Mouse (Mus musculus) hindbrain, embryonic 12.5 days (tissue): ENCODE measurements around the gene Zc3h7b. TPM values are rescaled to one million over a fixed set of nuclear protein-coding genes. Genes with fewer than 3 reads are reported as not detected.
"Not testable (repeated sequence)": the region's sequence is repeated elsewhere in the genome, so short reads cannot be mapped to it uniquely, and the experiment has no call there.

Experiments used
- ATAC-seq: fragments of 200-750 bp; cut with Nextera tagmentation; 2 replicates; pipeline ENCODE4 v1.8.0; 2017; ENCODE audit warnings: moderate TSS enrichment; ENCODE audit not compliant: low FRiP score
- H3K27ac ChIP-seq: fragments of 300-500 bp; sonication (generic); 2 replicates; pipeline ENCODE4 v1.5.1; 2016; ENCODE audit warnings: mild to moderate bottlenecking
- H3K27me3 ChIP-seq: fragments of 300-500 bp; sonication (generic); 2 replicates; pipeline ENCODE4 v1.6.1; 2016; ENCODE audit warnings: mild to moderate bottlenecking
- H3K36me3 ChIP-seq: fragments of 300-500 bp; sonication (generic); 2 replicates; pipeline ENCODE4 v1.6.1; 2016; ENCODE audit warnings: mild to moderate bottlenecking
- H3K4me1 ChIP-seq: fragments of 300-500 bp; sonication (generic); 2 replicates; pipeline ENCODE4 v1.6.1; 2016
- H3K4me2 ChIP-seq: fragments of 300-500 bp; sonication (generic); replicated peaks from 2 replicates; pipeline ENCODE4 v1.6.1; 2016; ENCODE audit warnings: mild to moderate bottlenecking
- H3K4me3 ChIP-seq: fragments of 300-500 bp; sonication (generic); 2 replicates; pipeline ENCODE4 v1.5.1; 2016; ENCODE audit warnings: mild to moderate bottlenecking
- H3K9ac ChIP-seq: fragments of 300-500 bp; sonication (generic); 2 replicates; pipeline ENCODE4 v1.6.1; 2016; ENCODE audit warnings: mild to moderate bottlenecking, moderate library complexity
- H3K9me3 ChIP-seq: fragments of 300-500 bp; sonication (generic); replicated peaks from 2 replicates; pipeline ENCODE4 v1.6.1; 2016; ENCODE audit warnings: mild to moderate bottlenecking
- WGBS: fragments of 180-500 bp; shearing (Covaris S2); methylation state at CpG from one replicate; pipeline ENCODE4 v1.1.7; 2016; 5-methylcytosine and 5-hydroxymethylcytosine counted together
- polyA plus RNA-seq: library from polyadenylated mRNA; unstranded; fragments of >200 nt; fragmentation: Nextera tagmentation; extraction: Ambion mirVana; gene quantifications from 2 replicates; pipeline ENCODE4 v1.2.1, GENCODE M21; 2016

The Zc3h7b gene
- polyA plus RNA-seq, result 51.6 and 52.1 TPM in 2 replicates

DNA sequence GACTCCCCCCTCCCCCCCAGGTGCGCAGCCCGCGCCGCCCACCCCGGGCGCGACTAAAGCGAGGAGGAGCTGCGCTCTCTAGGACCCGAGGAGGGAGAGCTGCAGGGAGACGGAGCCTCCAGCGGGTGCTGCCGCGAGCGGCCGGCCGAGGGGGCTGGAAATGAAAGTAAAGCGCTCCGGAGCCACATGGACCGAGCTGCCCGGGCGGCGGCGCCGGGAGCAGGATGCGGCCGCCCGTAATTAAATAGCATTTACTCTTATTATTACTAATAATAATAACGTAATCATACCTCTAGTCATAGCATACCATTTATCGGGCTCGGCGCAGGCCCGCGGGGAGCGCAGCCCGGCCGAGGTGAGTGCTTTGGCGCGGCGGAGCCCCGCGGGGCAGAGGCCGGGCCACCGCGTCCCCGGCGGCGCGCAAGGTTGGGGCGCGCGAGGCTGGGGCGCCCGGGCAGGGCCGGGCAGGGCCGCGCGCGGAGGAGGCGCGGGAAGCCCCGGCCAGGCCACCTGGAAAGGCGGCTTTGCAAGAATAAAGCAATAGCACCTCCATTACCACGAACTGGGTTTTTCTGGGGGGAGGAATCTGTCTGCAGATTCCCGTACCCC is at the start of gene Zc3h7b, which contains the start of gene Rangap1:
Gene Zc3h7b, plus strand, starts transcription at position 66 of the 609 bp plus-strand sequence.
Gene Rangap1, minus strand, starts transcription at position 539 of the 609 bp plus-strand sequence.
- peaks cover 19% of the 10 kb centered on the region for H3K4me1 ChIP-seq
- peak; percentile 78 for ATAC-seq
- no peaks in the 10 kb centered on the region for H3K27me3 ChIP-seq
- H3K36me3 ChIP-seq, result no peaks in the 10 kb centered on the region
- H3K4me3 ChIP-seq, result peak within 1 kb of the TSS; percentile 89
- peak within 1 kb of the TSS; percentile 85 for H3K4me2 ChIP-seq
- no peaks in the 10 kb centered on the region for H3K9me3 ChIP-seq
- H3K9ac ChIP-seq, result peak within 1 kb of the TSS; percentile 94
- H3K27ac ChIP-seq, result peak within 1 kb of the TSS; percentile 94
- WGBS, result under 1% methylated on average over 55 of the region's 65 CpGs

DNA sequence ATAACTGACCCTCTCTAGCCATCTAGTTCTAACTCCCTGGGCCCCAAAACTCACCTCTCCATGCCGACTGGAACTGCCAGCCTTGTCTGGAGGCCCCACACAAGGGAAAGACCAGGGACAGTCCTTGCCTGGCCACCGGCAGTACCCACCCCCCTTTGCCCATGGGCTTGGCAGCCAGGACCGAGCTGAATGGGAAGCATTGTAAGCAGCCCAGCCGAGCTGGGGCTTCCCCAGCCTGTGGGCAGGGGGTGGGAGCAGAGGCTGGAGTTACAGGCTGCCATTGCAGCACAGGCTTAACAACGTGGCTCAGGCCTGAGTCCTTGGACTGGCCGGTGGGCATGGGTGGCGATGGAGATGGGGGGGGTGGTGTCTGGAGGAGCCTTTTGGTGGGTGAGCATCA is 47.7 kb upstream of the Zc3h7b start, which contains the start of gene Chadl:
Gene Chadl, minus strand, starts transcription at position 113 of the 400 bp plus-strand sequence.
- Histone ChIP-seq H3K9me3 (no peaks in the 10 kb centered on the region), H3K9ac (0 out of 2 replicates have a peak within 1 kb of the TSS, but pooled peaks have one; percentile 24), H3K36me3 (no peaks in the 10 kb centered on the region), H3K4me1 (peaks cover 15% of the 10 kb centered on the region), H3K4me3 (no peak within 1 kb of the TSS), H3K27me3 (peaks cover 42% of the 10 kb centered on the region), H3K4me2 (peak within 1 kb of the TSS; percentile 6; the same call in 1 of the 2 replicates), H3K27ac (no peak within 1 kb of the TSS)
- 58% methylated on average over 7 of the region's 7 CpGs for WGBS
- no peak for ATAC-seq

DNA sequence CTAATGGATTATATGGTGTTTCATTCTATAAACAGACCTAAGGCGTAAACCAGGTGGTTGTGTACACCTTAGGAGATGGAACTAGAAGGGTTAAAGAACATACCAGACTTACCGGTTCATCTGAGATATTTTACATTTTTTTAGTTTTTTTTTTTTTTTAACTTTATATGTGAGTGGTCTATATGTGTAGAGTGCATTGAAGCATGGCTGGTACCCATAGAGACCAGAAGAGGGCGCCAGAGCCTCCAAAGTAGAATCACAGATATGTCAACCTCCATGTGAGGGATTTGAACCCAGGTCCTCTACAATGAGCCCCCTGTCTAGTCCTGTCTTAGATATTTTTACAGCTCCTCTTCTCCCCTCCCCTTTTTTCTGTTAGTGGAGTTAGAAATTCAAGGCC is 47.0 kb upstream of the Zc3h7b start:
- Histone ChIP-seq H3K4me3 (no peak overlapping the region), H3K9me3 (no peaks in the 10 kb centered on the region), H3K27me3 (peaks cover 35% of the 10 kb centered on the region), H3K36me3 (peaks cover under 1% of the 10 kb centered on the region; the same call in 1 of the 2 replicates), H3K27ac (no peak overlapping the region), H3K4me2 (no peak overlapping the region), H3K4me1 (peaks cover 15% of the 10 kb centered on the region), H3K9ac (no peak overlapping the region)
- 47% methylated on average over 3 of the region's 3 CpGs for WGBS
- ATAC-seq, result no peak

DNA sequence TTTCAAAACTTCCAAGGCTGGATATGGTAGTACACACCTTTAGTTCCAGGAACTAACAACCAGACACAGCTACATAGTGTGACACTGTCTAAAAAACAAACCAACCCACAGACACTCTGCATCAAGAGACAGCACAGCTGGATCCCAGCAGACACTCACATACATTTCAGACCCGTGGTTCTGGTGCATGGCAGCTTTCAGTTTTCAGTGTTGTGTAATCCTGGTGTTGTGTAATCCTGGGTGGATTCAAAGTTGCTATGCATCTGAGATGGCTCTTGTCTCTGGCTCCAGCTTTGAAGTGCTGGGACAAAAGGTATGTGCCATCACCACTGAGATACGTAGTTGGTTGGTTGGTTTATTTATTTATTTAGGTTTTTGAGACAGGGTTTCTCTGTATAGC is 46.3 kb upstream of the Zc3h7b start:
- no peak for ATAC-seq
- 76% methylated on average over 2 of the region's 2 CpGs for WGBS
- Histone ChIP-seq H3K36me3 (peaks cover 7% of the 10 kb centered on the region), H3K4me3 (no peak overlapping the region), H3K27me3 (peaks cover 28% of the 10 kb centered on the region), H3K4me1 (peaks cover 12% of the 10 kb centered on the region), H3K27ac (no peak overlapping the region), H3K9ac (no peak overlapping the region), H3K9me3 (no peaks in the 10 kb centered on the region), H3K4me2 (no peak overlapping the region)

DNA sequence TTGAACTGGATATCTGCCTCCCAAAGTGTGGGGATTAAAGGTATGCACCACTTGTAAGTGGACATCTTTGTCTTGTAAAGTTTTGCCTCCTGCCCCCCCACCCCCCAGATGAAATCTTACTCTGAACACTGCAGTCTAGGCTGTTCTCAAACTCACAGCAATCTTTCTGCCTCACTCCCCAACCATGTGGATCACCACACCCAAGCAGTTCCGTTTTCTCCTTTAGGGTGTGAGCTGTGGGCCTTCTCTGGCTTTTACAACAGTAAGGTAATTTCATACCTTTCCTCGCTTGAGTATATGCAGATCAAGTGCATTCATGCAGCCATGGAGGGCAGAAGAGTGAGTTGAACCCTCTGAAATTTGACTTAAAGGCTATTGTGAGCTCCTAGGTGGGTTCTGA is 44.7 kb upstream of the Zc3h7b start:
- H3K27me3 ChIP-seq, result peaks cover 12% of the 10 kb centered on the region
- no peak overlapping the region for H3K4me3 ChIP-seq
- H3K36me3 ChIP-seq, result peaks cover 23% of the 10 kb centered on the region
- H3K27ac ChIP-seq, result no peak overlapping the region
- WGBS, result 76% methylated on average over 2 of the region's 2 CpGs
- H3K4me2 ChIP-seq, result no peak overlapping the region
- H3K9me3 ChIP-seq, result no peaks in the 10 kb centered on the region
- no peak overlapping the region for H3K9ac ChIP-seq
- H3K4me1 ChIP-seq, result no peaks in the 10 kb centered on the region
- no peak for ATAC-seq

DNA sequence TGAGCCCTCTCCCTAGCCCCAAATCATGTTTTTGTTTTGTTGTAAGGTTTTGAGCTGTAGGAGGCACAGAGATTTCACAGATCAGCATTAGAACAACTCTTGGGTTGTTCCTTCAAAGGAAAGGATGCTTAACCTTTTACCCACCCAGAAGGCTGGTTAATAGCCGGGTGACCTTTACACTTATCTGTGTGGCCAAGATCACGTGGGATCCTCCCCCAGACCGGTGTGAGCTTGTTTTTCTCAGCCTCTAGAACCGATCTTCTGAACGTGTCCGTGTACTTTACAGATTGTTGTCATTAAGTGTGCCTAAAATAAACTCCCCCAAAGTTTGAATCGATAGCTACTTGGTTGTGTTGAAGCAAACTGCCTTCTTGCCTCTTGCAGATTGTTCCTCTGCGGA is 44.3 kb upstream of the Zc3h7b start:
- H3K36me3 ChIP-seq, result peaks cover 28% of the 10 kb centered on the region
- no peaks in the 10 kb centered on the region for H3K9me3 ChIP-seq
- ATAC-seq, result no peak
- H3K4me1 ChIP-seq, result no peaks in the 10 kb centered on the region
- no peak overlapping the region for H3K27ac ChIP-seq
- no peak overlapping the region for H3K9ac ChIP-seq
- no peak overlapping the region for H3K4me2 ChIP-seq
- peaks cover 7% of the 10 kb centered on the region for H3K27me3 ChIP-seq
- 85% methylated on average over 8 of the region's 8 CpGs for WGBS
- no peak overlapping the region for H3K4me3 ChIP-seq

DNA sequence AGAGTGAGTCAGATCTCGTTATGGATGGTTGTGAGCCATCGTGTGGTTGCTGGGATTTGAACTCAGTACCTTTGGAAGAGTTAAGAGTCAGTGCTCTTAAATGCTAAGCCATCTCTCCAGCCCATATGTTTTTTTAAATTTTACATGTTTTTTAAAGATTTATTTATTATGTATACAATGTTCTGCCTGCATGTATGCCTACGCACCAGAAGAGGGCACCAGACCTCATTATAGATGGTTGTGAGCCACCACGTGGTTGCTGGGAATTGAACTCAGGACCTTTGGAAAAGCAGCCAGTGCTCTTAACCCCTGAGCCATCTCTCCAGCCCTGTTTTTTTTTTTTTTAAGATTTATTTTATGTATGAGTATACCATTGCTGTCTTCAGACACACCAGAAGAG is 43.5 kb upstream of the Zc3h7b start:
- not testable (repeated sequence) for H3K9ac ChIP-seq, H3K4me2 ChIP-seq, H3K4me3 ChIP-seq, H3K4me1 ChIP-seq, H3K27ac ChIP-seq, ATAC-seq, H3K27me3 ChIP-seq, H3K9me3 ChIP-seq
- peaks cover 35% of the 10 kb centered on the region for H3K36me3 ChIP-seq
- WGBS, result 83% methylated on average over 4 of the region's 4 CpGs

DNA sequence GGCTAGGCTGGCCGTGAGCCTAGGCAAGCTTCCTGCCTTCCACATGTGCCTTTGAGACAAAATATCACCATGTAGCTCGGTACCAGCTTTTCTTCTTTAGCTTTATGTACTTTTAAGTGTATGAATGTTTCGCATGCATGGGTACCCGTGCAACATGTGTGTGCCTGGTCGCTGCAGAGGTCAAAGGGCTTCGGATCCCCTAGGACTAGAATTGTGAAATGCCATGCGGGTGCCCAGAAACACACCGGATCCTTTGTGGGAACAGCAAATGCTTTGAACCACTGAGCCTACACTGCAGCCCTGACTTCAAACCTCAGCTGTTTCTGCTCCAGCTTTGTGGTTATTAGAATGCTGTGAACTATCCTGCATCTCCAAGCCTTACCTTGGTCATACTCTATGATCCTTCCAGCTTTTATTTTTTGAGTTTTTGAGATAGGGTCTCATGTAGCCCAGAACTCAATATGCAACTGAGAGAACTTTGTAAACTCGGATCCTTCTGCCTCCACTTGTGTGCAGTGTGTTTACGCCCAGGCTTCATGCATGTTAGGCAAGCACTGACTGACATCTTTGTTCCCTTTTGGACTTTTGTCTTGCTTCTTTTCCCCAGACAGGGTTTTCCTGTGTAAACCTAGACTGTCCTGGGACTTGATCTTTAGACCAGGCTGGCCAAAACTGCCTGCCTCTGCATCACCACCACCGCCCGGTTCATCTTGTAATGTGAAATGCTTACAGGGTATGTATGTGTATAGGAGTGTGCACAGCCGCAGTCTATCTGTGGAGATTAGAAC is 42.4 kb upstream of the Zc3h7b start:
- Histone ChIP-seq H3K4me1 (no peaks in the 10 kb centered on the region), H3K9me3 (no peaks in the 10 kb centered on the region), H3K9ac (no peak overlapping the region), H3K4me2 (no peak overlapping the region), H3K27me3 (no peaks in the 10 kb centered on the region), H3K4me3 (no peak overlapping the region), H3K27ac (no peak overlapping the region), H3K36me3 (peaks cover 44% of the 10 kb centered on the region)
- ATAC-seq, result no peak
- 88% methylated on average over 13 of the region's 13 CpGs for WGBS

DNA sequence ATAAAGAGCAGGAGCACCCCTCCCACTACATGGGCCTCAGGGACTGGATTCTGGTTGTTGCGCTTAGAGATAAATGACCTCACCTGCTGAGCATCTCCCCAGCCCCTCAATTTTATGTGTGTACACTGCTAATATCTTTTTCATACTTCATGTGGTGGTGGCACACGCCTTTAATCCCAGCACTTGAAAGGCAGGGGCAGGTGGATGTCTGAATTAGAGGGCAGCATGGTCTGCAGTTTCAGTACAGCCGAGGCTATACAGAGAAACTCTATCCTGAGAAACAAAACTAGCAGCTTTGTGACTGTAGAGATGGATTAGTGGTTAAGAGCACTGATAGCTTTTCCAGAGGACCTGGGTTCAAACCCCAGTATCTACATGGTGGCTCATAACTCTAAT is 41.8 kb upstream of the Zc3h7b start:
- Histone ChIP-seq H3K36me3 (peaks cover 50% of the 10 kb centered on the region), H3K4me1 (no peaks in the 10 kb centered on the region), H3K27me3 (no peaks in the 10 kb centered on the region), H3K4me2 (no peak overlapping the region), H3K9ac (no peak overlapping the region), H3K9me3 (no peaks in the 10 kb centered on the region), H3K4me3 (no peak overlapping the region), H3K27ac (no peak overlapping the region)
- 88% methylated on average over 3 of the region's 3 CpGs for WGBS
- ATAC-seq, result no peak

DNA sequence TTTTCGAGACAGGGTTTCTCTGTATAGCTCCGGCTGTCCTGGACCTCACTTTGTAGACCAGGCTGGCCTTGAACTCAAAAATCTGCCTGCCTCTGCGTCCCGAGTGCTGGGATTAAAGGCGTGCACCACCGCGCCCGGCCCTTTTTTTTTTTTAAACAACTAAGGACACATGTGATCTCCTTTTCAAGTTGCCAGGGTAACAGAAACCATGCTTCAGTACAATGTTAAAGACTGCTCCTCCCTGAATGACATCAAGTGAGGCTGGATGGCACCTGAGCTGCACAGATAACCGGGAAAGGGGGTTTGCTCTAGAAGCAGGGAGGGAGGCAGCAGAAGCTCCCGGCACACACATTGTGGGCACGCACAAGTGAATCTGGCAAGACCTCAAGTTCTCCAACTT is 35.9 kb upstream of the Zc3h7b start:
- Histone ChIP-seq H3K27ac (no peak overlapping the region), H3K4me3 (no peak overlapping the region), H3K4me2 (no peak overlapping the region), H3K9ac (no peak overlapping the region), H3K36me3 (peaks cover 94% of the 10 kb centered on the region), H3K27me3 (no peaks in the 10 kb centered on the region), H3K9me3 (no peaks in the 10 kb centered on the region), H3K4me1 (no peaks in the 10 kb centered on the region)
- 90% methylated on average over 11 of the region's 11 CpGs for WGBS
- ATAC-seq, result no peak

DNA sequence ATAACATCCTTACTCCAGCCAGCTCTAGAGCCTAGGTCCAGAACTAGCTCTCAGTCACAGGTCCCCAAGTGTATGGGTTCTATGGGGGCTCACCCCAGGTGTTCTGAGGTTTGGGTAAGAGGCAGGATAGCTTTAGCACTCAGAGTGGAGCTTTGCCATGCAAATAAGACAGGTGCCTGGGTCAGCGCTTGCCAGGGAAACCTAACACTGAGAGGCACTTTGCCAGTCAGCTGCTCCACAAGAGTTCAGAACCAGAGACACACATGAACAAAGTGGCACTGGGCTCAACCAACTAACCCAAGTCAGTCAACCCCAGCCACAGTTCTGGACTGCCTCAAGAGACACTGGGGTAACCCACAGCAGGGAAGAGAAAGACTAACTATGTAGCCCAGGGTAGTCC is 35.2 kb upstream of the Zc3h7b start:
- H3K27me3 ChIP-seq, result no peaks in the 10 kb centered on the region
- no peak overlapping the region for H3K4me3 ChIP-seq
- no peak overlapping the region for H3K9ac ChIP-seq
- H3K4me1 ChIP-seq, result no peaks in the 10 kb centered on the region
- H3K27ac ChIP-seq, result no peak overlapping the region
- no peak for ATAC-seq
- peaks cover 89% of the 10 kb centered on the region for H3K36me3 ChIP-seq
- H3K9me3 ChIP-seq, result no peaks in the 10 kb centered on the region
- 100% methylated on average over 1 of the region's 1 CpGs for WGBS
- no peak overlapping the region for H3K4me2 ChIP-seq

DNA sequence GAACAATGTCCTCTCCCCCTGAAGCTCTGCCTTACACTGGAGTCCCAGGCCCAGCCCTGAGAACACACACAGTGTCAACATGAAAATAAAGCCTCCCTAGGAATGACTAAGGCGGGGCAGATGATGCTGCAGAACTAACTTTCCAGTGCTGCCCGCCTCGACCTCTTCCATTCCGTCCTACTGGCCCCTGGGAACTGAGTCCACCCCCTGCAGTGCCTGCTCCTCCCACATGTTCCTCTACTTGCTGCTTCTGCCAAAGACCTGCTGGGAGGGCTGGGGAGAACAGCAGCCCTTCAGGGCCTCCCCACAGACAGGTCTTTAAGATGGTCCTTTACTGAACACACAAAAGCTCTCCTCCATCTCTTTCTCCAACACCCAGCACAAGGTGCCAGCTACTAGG is 34.1 kb upstream of the Zc3h7b start:
- Histone ChIP-seq H3K4me1 (no peaks in the 10 kb centered on the region), H3K36me3 (peaks cover 88% of the 10 kb centered on the region), H3K27me3 (no peaks in the 10 kb centered on the region), H3K9me3 (no peaks in the 10 kb centered on the region), H3K4me2 (no peak overlapping the region), H3K4me3 (no peak overlapping the region), H3K27ac (no peak overlapping the region), H3K9ac (no peak overlapping the region)
- 77% methylated on average over 4 of the region's 4 CpGs for whole genome bisulfite sequencing
- ATAC-seq, result no peak
